Mouse (Mus musculus): ENCODE data around the gene Stra6.

- no peak for TF ChIP-seq CTCF (IDR thresholded peaks at IDR 0.05; ENCODE audit: low read depth, low read length)
- no peak for TF ChIP-seq POLR2A (IDR thresholded peaks at IDR 0.05; ENCODE audit: extremely low read depth, insufficient read depth, low read length)
Measured at GRCm38 (mm10) chr9:58042391-58042790, 21.2 kb upstream of the Stra6 start.

Data from liver, adult 2 months (tissue).